Mouse (Mus musculus): ENCODE data around the gene Kif1a. TPM values are rescaled to one million over a fixed set of nuclear protein-coding genes. Genes with fewer than 3 reads are reported as not detected.

Kif1a gene
- polyA plus RNA-seq, 1 experiment, result not detected

DNA sequence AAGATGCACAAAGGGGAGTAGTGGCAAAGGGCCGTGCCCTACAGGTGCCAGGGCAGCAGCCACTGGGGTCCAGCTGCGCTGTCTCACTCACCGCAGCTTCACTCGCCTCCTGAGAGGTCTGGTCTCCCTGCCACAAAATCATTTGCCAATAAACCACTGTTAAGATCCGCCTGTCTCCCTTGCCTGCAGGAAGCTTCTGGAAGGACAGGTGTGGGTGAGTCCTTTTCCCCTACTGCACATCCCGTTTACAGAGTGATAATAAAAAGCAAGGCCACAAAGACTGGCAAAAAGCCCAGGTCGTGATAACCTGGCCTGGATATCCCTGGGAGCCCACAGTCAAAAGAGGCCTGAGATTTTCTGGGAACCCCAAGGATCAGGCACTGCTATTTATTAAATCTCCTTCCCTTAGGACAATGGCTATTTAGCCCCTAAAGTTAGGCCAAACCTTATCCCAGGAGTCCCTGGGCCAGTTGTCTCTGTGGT lies 89.6 kb downstream of the Kif1a start:
- no peak for TF ChIP-seq GATA1 (IDR thresholded peaks at IDR 0.05; ENCODE audit: low read length)

DNA sequence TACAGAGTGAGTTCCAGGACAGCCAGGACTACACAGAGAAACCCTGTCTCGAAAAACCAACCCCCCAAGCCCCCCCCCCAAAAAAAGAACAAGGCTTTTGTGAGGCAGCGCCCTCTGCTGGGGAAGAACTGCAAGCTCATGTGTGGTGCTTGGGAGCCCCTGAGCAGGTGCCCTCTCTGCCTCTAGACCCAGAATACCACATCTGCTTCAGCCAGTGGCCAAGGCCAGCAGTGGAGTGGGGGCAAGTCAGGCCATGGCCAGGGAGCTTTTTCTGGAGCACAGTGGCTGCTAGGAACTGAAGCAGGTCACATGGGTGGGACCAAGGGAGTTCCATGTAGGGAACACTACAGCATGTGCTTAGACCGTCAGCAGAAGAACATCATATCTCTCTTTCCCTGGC lies 91.0 kb downstream of the Kif1a start:
- no peak for TF ChIP-seq GATA1 (IDR thresholded peaks at IDR 0.05; ENCODE audit: low read length)

DNA sequence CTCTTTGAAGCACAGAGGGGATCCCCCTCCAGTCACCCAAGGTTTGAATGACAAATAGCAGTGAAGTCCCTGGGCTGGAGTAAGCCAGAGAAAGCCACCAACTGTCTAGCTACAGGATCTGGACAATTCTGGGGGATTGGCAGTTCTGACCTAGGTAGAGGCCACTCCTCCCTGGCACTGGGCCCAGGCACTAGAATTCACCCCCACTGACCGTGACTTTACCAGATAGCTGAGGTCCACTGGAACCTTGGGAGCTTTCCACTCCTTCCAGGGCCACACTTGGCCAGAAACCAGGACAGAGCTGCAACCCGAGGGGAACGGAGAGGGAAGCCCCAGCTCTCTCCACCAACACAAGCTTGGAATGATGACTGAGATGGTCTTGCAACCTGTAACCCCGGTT lies 92.6 kb downstream of the Kif1a start:
- TF ChIP-seq GATA1 (IDR thresholded peaks at IDR 0.05; ENCODE audit: low read length), result no peak

DNA sequence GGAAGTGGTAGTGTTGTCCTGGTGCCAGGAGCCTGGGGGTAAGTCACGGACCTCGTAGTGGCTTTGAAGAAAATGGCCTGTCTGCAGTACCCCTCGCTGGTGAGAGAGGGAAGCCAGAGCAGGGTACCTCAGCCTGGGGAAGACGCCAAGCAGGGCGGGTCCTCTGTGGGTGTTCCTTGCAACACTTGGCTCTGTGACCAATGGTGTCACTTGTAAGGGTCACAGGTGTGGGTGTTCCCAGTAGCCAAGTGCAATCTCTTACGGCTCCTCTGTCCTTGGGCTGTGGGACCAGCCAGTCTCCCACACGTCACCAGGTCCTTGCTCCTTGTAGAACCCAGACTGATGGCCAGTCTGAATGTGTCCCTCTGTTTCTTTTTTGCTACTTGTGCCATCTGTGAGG lies 95.7 kb downstream of the Kif1a start, which contains the start of gene Aqp12:
Aqp12 (plus strand) TSS at position 274 of the 400 bp plus-strand sequence.
- no peak for TF ChIP-seq GATA1 (IDR thresholded peaks at IDR 0.05; ENCODE audit: low read length)

DNA sequence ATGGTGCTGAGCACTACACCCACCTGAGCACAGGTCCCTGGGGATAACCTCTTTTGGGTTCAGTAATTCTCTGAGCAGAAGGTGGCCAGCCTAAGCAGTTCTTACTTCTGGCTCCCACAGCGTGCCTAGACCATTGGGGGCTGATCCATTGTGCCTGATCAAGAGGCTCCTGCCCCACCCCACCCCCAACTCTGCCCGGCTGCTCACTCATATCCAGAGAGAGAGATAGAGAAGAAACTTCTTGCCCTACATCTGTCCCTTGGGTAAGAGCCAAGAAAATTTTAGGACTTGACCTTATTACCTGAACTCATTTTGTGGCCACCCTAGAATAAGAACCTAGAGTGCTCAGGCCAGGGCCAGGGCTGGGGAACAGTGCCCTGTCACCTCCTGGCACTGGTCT lies 108.9 kb downstream of the Kif1a start:
- TF ChIP-seq GATA1 (IDR thresholded peaks at IDR 0.05; ENCODE audit: low read length), result no peak

DNA sequence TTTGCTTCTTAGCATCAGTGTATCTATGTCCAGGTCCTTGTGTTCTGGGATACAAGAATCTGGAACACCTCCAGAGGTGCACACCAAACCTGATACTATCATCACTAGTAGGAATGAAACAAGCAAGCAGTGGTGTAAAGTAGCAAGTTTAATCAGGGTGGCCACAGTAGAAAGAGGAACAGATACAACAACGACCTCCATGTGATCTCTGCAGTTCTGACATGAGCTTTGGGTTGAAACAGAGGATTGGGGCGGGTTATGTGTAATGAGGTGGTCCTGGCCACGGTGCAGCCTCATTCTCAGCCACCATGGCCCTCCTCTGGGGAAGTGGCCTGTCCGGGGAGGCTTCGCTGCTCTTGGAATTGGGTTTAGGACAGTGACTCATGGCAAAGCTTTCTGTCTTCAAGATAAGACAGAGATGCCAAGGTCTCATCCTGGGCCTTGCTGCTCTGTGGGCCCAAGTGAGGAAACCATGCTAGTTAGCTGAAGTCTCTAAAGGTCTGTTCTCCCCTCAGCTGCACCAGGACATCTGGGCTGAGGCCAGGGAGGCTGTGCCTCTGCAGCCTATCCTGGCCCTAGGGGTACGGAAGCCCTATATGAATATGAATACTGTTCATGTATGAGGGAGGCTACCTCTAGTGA lies 109.4 kb downstream of the Kif1a start:
- TF ChIP-seq GATA1 (IDR thresholded peaks at IDR 0.05; ENCODE audit: low read length), result no peak

DNA sequence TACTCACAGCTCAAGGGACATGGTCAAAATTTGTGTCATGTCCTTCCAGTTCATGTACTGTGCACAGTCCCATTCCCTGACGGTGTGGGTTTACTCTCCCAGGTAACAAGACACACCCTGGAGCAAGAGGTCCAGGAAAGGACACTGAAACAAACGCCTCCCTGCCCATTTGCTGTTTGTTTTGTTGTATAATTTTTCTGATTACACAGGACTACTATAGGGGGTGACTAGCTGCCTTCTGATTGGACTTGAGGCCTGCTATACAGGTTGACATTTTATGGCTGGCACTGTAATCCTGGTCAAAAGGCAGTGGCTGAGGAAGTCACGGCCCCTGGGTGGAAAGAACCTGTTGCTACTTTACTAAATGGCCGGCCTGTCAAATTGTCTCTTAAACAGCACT lies 111.9 kb downstream of the Kif1a start:
- TF ChIP-seq GATA1 (IDR thresholded peaks at IDR 0.05; ENCODE audit: low read length), result no peak

DNA sequence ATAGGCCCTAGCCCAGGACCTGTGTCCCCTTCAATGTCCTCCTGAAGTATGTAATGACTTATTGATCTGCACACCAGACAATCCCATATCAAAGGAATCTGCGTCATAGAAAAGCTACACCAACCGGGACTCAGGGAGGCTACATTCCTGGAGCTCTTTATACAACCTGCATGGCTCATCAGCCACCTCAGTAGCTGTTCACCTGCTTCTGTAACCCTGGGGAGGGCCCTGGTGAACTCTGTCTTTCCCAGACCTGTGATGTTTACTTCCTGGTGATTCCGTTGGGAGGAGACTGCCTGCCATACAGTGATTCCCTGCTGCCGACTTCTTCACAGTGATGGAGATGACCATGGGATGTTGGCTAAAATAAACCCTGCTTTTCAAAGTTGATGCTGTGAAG lies 112.9 kb downstream of the Kif1a start:
- no peak for TF ChIP-seq GATA1 (IDR thresholded peaks at IDR 0.05; ENCODE audit: low read length)

DNA sequence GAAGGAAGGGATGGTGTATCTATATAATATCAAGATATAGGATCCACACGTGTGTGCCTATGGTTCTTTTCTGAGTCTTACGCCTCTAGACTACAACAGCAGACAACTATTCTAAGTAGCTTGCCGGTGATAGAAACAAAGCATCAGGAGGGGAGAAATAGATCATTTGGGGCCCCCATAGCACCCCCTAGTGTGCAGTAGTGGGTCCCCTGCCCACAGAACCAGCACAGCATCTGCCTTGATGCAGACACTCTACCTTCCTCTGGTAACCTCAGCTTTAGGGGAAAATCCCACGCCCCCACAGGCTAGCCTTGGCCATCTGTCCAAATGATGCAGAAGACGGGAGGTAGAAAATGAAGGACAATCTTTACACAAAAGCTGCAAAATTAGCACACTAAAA lies 116.8 kb downstream of the Kif1a start:
- no peak for TF ChIP-seq GATA1 (IDR thresholded peaks at IDR 0.05; ENCODE audit: low read length)

DNA sequence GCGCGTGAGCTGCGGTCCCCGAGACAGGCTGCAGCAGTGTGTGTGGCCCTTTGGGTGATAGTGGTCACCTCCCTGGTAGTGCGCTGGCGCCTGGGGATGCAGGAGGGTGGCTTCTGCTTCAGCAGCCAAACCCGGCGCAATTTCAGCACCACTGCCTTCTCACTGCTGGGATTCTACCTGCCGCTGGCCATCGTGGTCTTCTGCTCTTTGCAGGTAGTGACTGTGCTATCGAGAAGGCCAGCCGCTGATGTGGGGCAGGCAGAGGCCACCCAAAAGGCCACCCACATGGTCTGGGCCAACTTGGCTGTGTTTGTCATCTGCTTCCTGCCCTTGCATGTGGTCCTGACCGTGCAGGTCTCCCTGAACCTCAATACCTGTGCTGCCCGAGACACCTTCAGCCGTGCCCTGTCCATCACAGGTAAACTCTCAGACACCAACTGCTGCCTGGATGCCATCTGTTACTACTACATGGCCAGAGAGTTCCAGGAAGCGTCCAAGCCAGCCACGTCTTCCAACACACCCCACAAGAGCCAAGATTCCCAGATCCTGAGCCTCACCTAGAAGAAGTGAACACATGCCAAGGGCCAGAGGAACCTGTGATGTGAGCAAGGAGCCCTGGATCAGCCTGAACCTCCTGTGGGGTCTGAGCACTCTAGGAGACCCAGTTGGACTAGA lies 118.7 kb downstream of the Kif1a start:
- TF ChIP-seq GATA1 (IDR thresholded peaks at IDR 0.05; ENCODE audit: low read length), result no peak

DNA sequence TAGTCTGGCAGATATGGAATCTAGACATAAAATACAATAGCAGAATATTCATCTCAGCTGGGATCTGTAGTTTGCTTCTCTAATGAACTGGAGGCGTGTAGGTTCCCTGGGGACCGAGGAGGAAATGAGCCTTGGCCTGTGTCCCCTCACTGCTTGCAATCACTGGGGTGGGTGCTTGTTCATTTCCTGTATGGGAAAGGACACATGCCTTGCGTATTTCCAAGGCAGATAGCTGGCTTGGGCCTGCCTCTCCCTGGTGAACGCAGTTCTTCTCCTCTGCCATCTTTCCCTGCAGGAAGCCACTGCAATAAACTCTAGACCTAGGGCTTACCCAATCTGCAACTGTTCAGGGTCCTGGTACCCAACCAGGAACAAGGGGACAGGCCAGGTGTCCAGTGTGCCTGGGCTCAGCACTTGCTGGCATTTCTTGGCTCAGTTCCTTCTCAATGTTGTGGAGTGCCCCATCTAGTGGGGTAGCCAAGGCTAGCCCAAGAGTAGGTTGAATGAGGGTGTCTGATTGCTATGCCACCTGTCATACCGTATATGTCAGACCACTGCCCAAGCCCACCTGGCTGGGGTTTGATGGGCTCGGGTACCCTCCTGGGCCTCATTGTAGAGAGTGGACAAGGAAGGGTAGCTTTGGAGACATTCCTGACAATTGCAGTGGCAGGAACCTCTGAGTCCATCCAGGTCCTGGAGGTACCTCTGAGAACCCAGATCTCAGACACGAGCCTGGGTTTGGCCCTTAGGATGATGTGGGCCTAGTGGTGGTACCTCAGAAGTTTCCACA lies 120.5 kb downstream of the Kif1a start:
- no peak for TF ChIP-seq GATA1 (IDR thresholded peaks at IDR 0.05; ENCODE audit: low read length)

DNA sequence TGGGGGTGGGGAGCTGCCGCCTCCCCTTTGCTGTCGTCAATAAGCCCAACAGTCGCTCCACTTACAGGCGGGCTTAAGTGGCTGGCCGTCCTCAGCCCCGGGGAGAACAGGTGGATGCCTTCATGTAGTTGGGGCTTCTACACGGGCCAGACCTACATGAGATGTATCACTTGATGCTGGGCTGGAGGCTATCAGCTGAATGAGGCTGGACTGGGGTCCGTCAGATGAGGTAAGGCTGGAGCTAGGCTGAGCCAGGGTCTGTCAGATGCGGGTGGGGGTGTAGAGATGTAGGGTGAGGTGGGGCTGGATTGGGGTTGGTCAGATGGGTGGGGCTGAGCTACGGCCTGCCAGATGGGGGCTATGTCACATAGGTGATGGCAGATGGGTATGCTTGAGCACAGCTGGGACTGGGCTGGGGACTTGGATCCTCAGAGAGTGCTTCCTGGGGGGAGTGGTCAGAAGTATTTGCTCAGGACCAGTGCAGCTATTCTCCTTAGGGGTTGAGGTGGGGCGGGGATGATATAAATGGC lies 122.6 kb downstream of the Kif1a start:
- TF ChIP-seq GATA1 (IDR thresholded peaks at IDR 0.05; ENCODE audit: low read length), result no peak

DNA sequence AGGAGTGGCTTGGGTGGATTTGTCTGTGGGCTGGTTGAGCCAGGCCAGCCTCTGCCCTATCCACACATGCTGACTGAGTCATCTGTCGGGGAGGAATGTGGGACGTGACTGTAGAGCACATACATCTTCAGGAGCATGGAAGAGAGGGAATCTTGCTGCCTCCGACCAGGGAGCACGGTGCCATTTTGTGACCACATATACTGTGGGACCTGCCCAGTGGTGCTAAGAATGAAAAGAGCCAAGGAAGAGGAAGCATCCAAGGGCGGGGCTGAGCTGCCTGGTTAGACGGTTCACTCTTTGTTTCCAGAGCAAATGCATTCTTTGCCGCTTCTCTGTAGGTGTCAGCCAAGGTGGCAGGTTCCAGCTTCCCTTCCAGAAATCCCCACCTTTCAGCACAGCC lies 123.1 kb downstream of the Kif1a start:
- TF ChIP-seq GATA1 (IDR thresholded peaks at IDR 0.05; ENCODE audit: low read length), result no peak

DNA sequence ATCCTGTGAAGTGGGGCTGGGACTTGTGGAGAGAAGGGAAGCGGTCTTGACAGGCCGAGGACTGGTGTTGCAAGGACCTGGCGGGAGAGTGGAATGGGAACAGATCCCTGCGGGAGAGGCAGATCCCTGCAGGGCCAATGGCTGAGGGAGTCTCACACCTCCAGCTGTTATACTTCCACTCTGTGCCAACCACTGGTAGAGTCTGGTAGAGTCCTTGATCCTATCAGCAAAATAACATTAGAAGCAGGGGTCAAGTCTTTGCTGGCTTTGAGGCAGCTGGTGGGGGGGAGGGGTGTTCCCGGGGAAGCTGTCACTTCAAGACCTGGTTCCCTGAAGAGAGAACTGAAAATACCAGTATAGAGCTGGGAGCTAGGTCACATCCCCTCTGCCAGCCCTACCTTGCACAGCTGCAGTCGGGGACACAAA lies 125.6 kb downstream of the Kif1a start:
- no peak for TF ChIP-seq GATA1 (IDR thresholded peaks at IDR 0.05; ENCODE audit: low read length)

DNA sequence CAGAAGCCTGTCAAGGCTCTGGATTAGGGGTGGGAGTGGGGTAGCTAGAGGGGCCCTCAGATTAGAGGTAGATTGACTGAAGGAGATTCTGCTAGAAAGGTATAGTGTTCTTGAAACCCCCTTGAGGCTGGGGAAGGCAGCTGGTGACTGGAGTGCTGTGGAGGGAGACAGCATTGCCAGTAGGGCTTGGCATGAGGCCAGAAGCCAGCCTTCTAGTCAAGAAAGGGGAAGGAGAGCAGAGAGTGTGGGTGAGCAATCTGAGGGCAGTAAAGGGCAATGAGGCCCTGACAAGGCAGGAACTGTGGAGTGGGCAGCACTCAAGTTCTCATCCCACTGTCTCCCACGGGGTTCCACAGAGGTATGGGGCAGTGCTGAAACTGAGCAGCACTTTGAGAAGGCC lies 128.9 kb downstream of the Kif1a start:
- no peak for TF ChIP-seq GATA1 (IDR thresholded peaks at IDR 0.05; ENCODE audit: low read length)
